Mouse (Mus musculus) MEL (cell line): Measurements from ENCODE around the gene Gm37240. TPM values are rescaled to one million over a fixed set of nuclear protein-coding genes. Genes with fewer than 3 reads are reported as not detected.

ENCODE experiments used
- DNase-seq: peaks from one replicate; pipeline ENCODE4 v3.0.0; 2011; ENCODE audit warnings: low read depth, low spot score
- H3K27ac ChIP-seq: 2 replicates; pipeline ENCODE4 v1.5.1; 2012; ENCODE audit warnings: low read depth, mild to moderate bottlenecking, control low read depth, low read length, moderate library complexity; ENCODE audit not compliant: control insufficient read depth
- H3K27me3 ChIP-seq, 2 experiments: fragments of 150-350 bp in 1 of 2; sonication (generic) in 1 of 2; 2 replicates each; pipeline ENCODE4 v1.6.1; 2012; ENCODE audit warnings: low read length in 2 of 2, mild to moderate bottlenecking in 2 of 2, improper control_type of control experiment in 1 of 2, moderate library complexity in 1 of 2; ENCODE audit not compliant: insufficient read depth in 2 of 2, control insufficient read depth in 1 of 2
- H3K36me3 ChIP-seq, 2 experiments: 2 replicates each; pipeline ENCODE4 v1.6.1; 2012 to 2014; ENCODE audit warnings: low read length in 2 of 2, improper control_type of control experiment in 1 of 2, inconsistent platforms in 1 of 2, mild to moderate bottlenecking in 1 of 2; ENCODE audit not compliant: insufficient read depth in 2 of 2, control insufficient read depth in 1 of 2
- H3K4me1 ChIP-seq, 2 experiments: fragments of 150-350 bp in 1 of 2; sonication (generic) in 1 of 2; 2 replicates each; pipeline ENCODE4 v1.6.1; 2012; ENCODE audit warnings: low read length in 2 of 2, improper control_type of control experiment in 1 of 2, mild to moderate bottlenecking in 1 of 2; ENCODE audit not compliant: insufficient read depth in 2 of 2, control insufficient read depth in 1 of 2
- H3K4me3 ChIP-seq, 2 experiments: fragments of 150-350 bp in 1 of 2; sonication (generic) in 1 of 2; 2 replicates each; pipeline ENCODE4 v1.5.1; 2012; ENCODE audit warnings: low read depth in 2 of 2, low read length in 2 of 2, mild to moderate bottlenecking in 2 of 2, moderate library complexity in 2 of 2, control low read depth in 1 of 2, improper control_type of control experiment in 1 of 2; ENCODE audit not compliant: control insufficient read depth in 1 of 2, insufficient read depth in 1 of 2
- H3K79me2 ChIP-seq: 2 replicates; pipeline ENCODE4 v1.6.1; 2012; ENCODE audit warnings: mild to moderate bottlenecking, low read length, moderate library complexity; ENCODE audit not compliant: control insufficient read depth, poor library complexity, insufficient read depth
- H3K9ac ChIP-seq: 2 replicates; pipeline ENCODE4 v1.6.1; 2012; ENCODE audit warnings: low read depth, mild to moderate bottlenecking, control low read depth, low read length, moderate library complexity; ENCODE audit not compliant: control insufficient read depth, poor library complexity, severe bottlenecking
- H3K9me3 ChIP-seq: fragments of 150-350 bp; sonication (generic); replicated peaks from 2 replicates; pipeline ENCODE4 v1.6.1; 2012; ENCODE audit warnings: mild to moderate bottlenecking, low read length, improper control_type of control experiment, moderate library complexity; ENCODE audit not compliant: insufficient read depth
- BHLHE40 ChIP-seq: IDR thresholded peaks from 2 replicates; pipeline ENCODE4 v1.6.1; 2012; ENCODE audit warnings: low read depth, mild to moderate bottlenecking, inconsistent platforms, low read length, improper control_type of control experiment, borderline replicate concordance
- CTCF ChIP-seq, 3 experiments: IDR thresholded peaks in 2 of 3; conservative IDR thresholded peaks in 1 of 3; 2 replicates each; pipeline ENCODE4 v1.5.1; 2011 to 2012; ENCODE audit warnings: low read length in 3 of 3, low read depth in 2 of 3, mild to moderate bottlenecking in 2 of 3, improper control_type of control experiment in 1 of 3, inconsistent platforms in 1 of 3, mixed read lengths in 1 of 3, moderate library complexity in 1 of 3; ENCODE audit not compliant: control insufficient read depth in 1 of 3, insufficient read depth in 1 of 3, poor library complexity in 1 of 3, severe bottlenecking in 1 of 3
- E2F4 ChIP-seq: IDR thresholded peaks from 2 replicates; pipeline ENCODE4 v1.6.1; 2011; ENCODE audit warnings: low read depth, low read length, improper control_type of control experiment, borderline replicate concordance
- EP300 ChIP-seq, 2 experiments: IDR thresholded peaks; 2 replicates each; pipeline ENCODE4 v1.6.1; 2011; ENCODE audit warnings: improper control_type of control experiment in 2 of 2, low read length in 2 of 2, low read depth in 1 of 2, mild to moderate bottlenecking in 1 of 2
- GATA1 ChIP-seq: IDR thresholded peaks from 2 replicates; pipeline ENCODE4 v1.6.1; 2011; ENCODE audit warnings: low read depth, low read length, improper control_type of control experiment
- HCFC1 ChIP-seq: IDR thresholded peaks from 2 replicates; pipeline ENCODE4 v1.6.1; 2012; ENCODE audit warnings: low read depth, mild to moderate bottlenecking, inconsistent platforms, low read length, improper control_type of control experiment, moderate library complexity
- JUND ChIP-seq: IDR thresholded peaks from 2 replicates; pipeline ENCODE4 v1.6.1; 2011; ENCODE audit warnings: low read depth, mild to moderate bottlenecking, improper control_type of control experiment, low read length
- MAFK ChIP-seq: IDR thresholded peaks from 2 replicates; pipeline ENCODE4 v1.6.1; 2011; ENCODE audit warnings: low read depth, mild to moderate bottlenecking, low read length, improper control_type of control experiment, borderline replicate concordance
- MAZ ChIP-seq: IDR thresholded peaks from 2 replicates; pipeline ENCODE4 v1.6.1; 2012; ENCODE audit warnings: low read depth, mild to moderate bottlenecking, inconsistent platforms, low read length, improper control_type of control experiment
- MEF2A ChIP-seq: IDR thresholded peaks from 2 replicates; pipeline ENCODE4 v1.6.1; 2014; ENCODE audit warnings: low read depth, mild to moderate bottlenecking, inconsistent platforms, low read length, improper control_type of control experiment; ENCODE audit not compliant: poor library complexity, insufficient replicate concordance, severe bottlenecking; ENCODE audit errors: extremely low read depth
- NELFE ChIP-seq: IDR thresholded peaks from 2 replicates; pipeline ENCODE4 v1.6.1; 2011; ENCODE audit warnings: low read depth, low read length, improper control_type of control experiment
- NRF1 ChIP-seq: IDR thresholded peaks from 2 replicates; pipeline ENCODE4 v1.6.1; 2014; ENCODE audit warnings: low read depth, mild to moderate bottlenecking, inconsistent platforms, low read length, improper control_type of control experiment, moderate library complexity; ENCODE audit not compliant: poor library complexity, insufficient read depth, severe bottlenecking
- POLR2AphosphoS2 ChIP-seq: IDR thresholded peaks from 2 replicates; pipeline ENCODE4 v1.6.1; 2011; ENCODE audit warnings: low read length, improper control_type of control experiment
- RAD21 ChIP-seq: IDR thresholded peaks from 2 replicates; pipeline ENCODE4 v1.6.1; 2011; ENCODE audit warnings: mild to moderate bottlenecking, low read depth, low read length, improper control_type of control experiment
- RCOR1 ChIP-seq: IDR thresholded peaks from 2 replicates; pipeline ENCODE4 v1.6.1; 2012; ENCODE audit warnings: low read depth, mild to moderate bottlenecking, inconsistent platforms, low read length, improper control_type of control experiment
- SIN3A ChIP-seq: IDR thresholded peaks from 2 replicates; pipeline ENCODE4 v1.6.1; 2012; ENCODE audit warnings: low read length, improper control_type of control experiment, inconsistent platforms
- TAL1 ChIP-seq: IDR thresholded peaks from 2 replicates; pipeline ENCODE4 v1.6.1; 2012; ENCODE audit warnings: mild to moderate bottlenecking, inconsistent platforms, low read length, moderate library complexity, mixed read lengths
- UBTF ChIP-seq: IDR thresholded peaks from 2 replicates; pipeline ENCODE4 v1.6.1; 2012; ENCODE audit warnings: low read depth, mild to moderate bottlenecking, inconsistent platforms, low read length, improper control_type of control experiment, moderate library complexity, borderline replicate concordance; ENCODE audit not compliant: insufficient read depth
- USF1 ChIP-seq: IDR thresholded peaks from 2 replicates; pipeline ENCODE4 v1.6.1; 2014; ENCODE audit warnings: low read depth, mild to moderate bottlenecking, inconsistent platforms, low read length, improper control_type of control experiment, moderate library complexity
- ZC3H11A ChIP-seq: IDR thresholded peaks from 2 replicates; pipeline ENCODE4 v1.6.1; 2012; ENCODE audit warnings: low read depth, mild to moderate bottlenecking, inconsistent platforms, low read length, improper control_type of control experiment
- ZKSCAN1 ChIP-seq: IDR thresholded peaks from 2 replicates; pipeline ENCODE4 v1.6.1; 2012; ENCODE audit warnings: low read depth, mild to moderate bottlenecking, inconsistent platforms, low read length, improper control_type of control experiment, moderate library complexity
- ZNF384 ChIP-seq: IDR thresholded peaks from 2 replicates; pipeline ENCODE4 v1.6.1; 2012; ENCODE audit warnings: low read depth, mild to moderate bottlenecking, inconsistent platforms, low read length, improper control_type of control experiment
- polyA plus RNA-seq, 2 experiments: library from polyadenylated mRNA; stranded (reverse) in 1 of 2; unstranded in 1 of 2; fragments of >175 nt in 1 of 2; fragments of >200 nt in 1 of 2; gene quantifications; 2 replicates each; pipeline versions ENCODE4 v1.2.1 to v1.2.4; 2012; ENCODE audit warnings: low replicate concordance in 2 of 2, low read depth in 1 of 2; ENCODE audit not compliant: insufficient read length in 2 of 2, insufficient read depth in 1 of 2, missing spikeins in 1 of 2
- total RNA-seq: library from RNA; depleted of rRNA; stranded (reverse); fragments of 300-350 nt; gene quantifications from 2 replicates; pipeline ENCODE4 v1.2.3, GENCODE M21; 2012

Gm37240 gene
- total and polyA plus RNA-seq, 3 experiments = 0.04 TPM; not detected in 2

- no peaks in the 10 kb centered on the region for H3K79me2 ChIP-seq
- TF ChIP-seq SIN3A (no peak), RAD21 (no peak), E2F4 (no peak), JUND (no peak), MEF2A (no peak), MAFK (no peak), TAL1 (no peak), NRF1 (no peak)
- no peak overlapping the region for H3K9ac ChIP-seq
These were observed 650.8 kb downstream of the Gm37240 start for GRCm38 (mm10) chr3:85236546-85236945.

GRCm38 (mm10) chr3:85232846-85233245 is 654.5 kb downstream of the Gm37240 start:
- no peaks in the 10 kb centered on the region for H3K27me3 ChIP-seq
- no peak overlapping the region for H3K27ac ChIP-seq
- TF ChIP-seq BHLHE40 (no peak), MAFK (no peak), RCOR1 (no peak), E2F4 (no peak), HCFC1 (no peak), ZC3H11A (no peak), RAD21 (no peak), USF1 (no peak), ZNF384 (no peak), CTCF (IDR thresholded peaks at IDR 0.05 in 2 of 3, conservative IDR thresholded peaks at IDR 0.05 in 1 of 3; ENCODE audit: control insufficient read depth in 1 of 3, insufficient read depth in 1 of 3, low read depth in 2 of 3, low read length in 3 of 3, poor library complexity in 1 of 3, severe bottlenecking in 1 of 3) (no peak), POLR2AphosphoS2 (no peak), ZKSCAN1 (no peak), EP300 (IDR thresholded peaks at IDR 0.05; ENCODE audit: low read depth in 1 of 2, low read length in 2 of 2) (no peak), GATA1 (no peak), NELFE (no peak), UBTF (no peak), MEF2A (no peak), MAZ (no peak)
- TF ChIP-seq, all 39 proteins: peak for 0
- no peak for DNase-seq
- H3K4me1 ChIP-seq = no peaks in the 10 kb centered on the region
- H3K4me3 ChIP-seq = no peak overlapping the region
- no peaks in the 10 kb centered on the region for H3K36me3 ChIP-seq
- no peak overlapping the region for H3K9ac ChIP-seq
- H3K9me3 ChIP-seq = no peaks in the 10 kb centered on the region
- H3K79me2 ChIP-seq = no peaks in the 10 kb centered on the region

More at GRCm38 (mm10) chr3:85236546-85236945, 650.8 kb downstream of the Gm37240 start:
- H3K9me3 ChIP-seq = no peaks in the 10 kb centered on the region
- DNase-seq = no peak
- no peak overlapping the region for H3K4me3 ChIP-seq
- no peaks in the 10 kb centered on the region for H3K36me3 ChIP-seq
- no peaks in the 10 kb centered on the region for H3K4me1 ChIP-seq
- H3K27me3 ChIP-seq = no peaks in the 10 kb centered on the region
- no peak overlapping the region for H3K27ac ChIP-seq
